Mouse (Mus musculus): Measurements from ENCODE around the gene Gpr108. TPM values are rescaled to one million over a fixed set of nuclear protein-coding genes. Genes with fewer than 3 reads are reported as not detected.

The Gpr108 gene
- polyA plus RNA-seq, 1 experiment from 2014 or later, result 36.8 TPM

GRCm38 (mm10) chr17:57275997-57276351, 27.7 kb upstream of the Gpr108 start:
- peak overlapping the region; percentile 25; the same call in 1 of the 2 replicates for H3K9ac ChIP-seq (ENCODE audit: low read depth, low read length)
- ATAC-seq (ENCODE audit: low FRiP score, low TSS enrichment), result peak; percentile 17; the same call in 1 of the 2 replicates
- WGBS, result under 1% methylated on average over 13 of the region's 13 CpGs
- peak overlapping the region; percentile 75 for H3K4me2 ChIP-seq (replicated peaks; ENCODE audit: low read depth, low read length)
- H3K27me3 ChIP-seq (ENCODE audit: control insufficient read depth, insufficient read depth, low read length), result peaks cover 10% of the 10 kb centered on the region; the same call in 1 of the 2 replicates
- H3K4me3 ChIP-seq (ENCODE audit: low read length), result peak overlapping the region; percentile 49
- no peaks in the 10 kb centered on the region for H3K9me3 ChIP-seq (ENCODE audit: control insufficient read depth, low read length)
- H3K4me1 ChIP-seq (ENCODE audit: control insufficient read depth, insufficient read depth, low read length), result 0 out of 2 replicates have a peak, but pooled peaks cover 5% of the 10 kb centered on the region
- no peak overlapping the region for H3K27ac ChIP-seq (ENCODE audit: low read depth, low read length)
- no peaks in the 10 kb centered on the region for H3K36me3 ChIP-seq (ENCODE audit: control insufficient read depth, insufficient read depth, low read length)

- WGBS, result 1% methylated on average over 51 of the region's 53 CpGs
- Histone ChIP-seq H3K9me3 (ENCODE audit: control insufficient read depth, low read length) (no peaks in the 10 kb centered on the region), H3K27me3 (ENCODE audit: control insufficient read depth, insufficient read depth, low read length) (peaks cover 10% of the 10 kb centered on the region; the same call in 1 of the 2 replicates), H3K27ac (ENCODE audit: low read depth, low read length) (no peak overlapping the region), H3K4me2 (replicated peaks; ENCODE audit: low read depth, low read length) (peak overlapping the region; percentile 75), H3K4me3 (ENCODE audit: low read length) (peak overlapping the region; percentile 49), H3K36me3 (ENCODE audit: control insufficient read depth, insufficient read depth, low read length) (no peaks in the 10 kb centered on the region), H3K9ac (ENCODE audit: low read depth, low read length) (peak overlapping the region; percentile 47; the same call in 1 of the 2 replicates), H3K4me1 (ENCODE audit: control insufficient read depth, insufficient read depth, low read length) (0 out of 2 replicates have a peak, but pooled peaks cover 5% of the 10 kb centered on the region)
- peak; percentile 90 for ATAC-seq (ENCODE audit: low FRiP score, low TSS enrichment)
Observed at GRCm38 (mm10) chr17:57275111-57275996, 27.1 kb upstream of the Gpr108 start.

GRCm38 (mm10) chr17:57274686-57275085, 26.4 kb upstream of the Gpr108 start:
- no peak overlapping the region for H3K27ac ChIP-seq (ENCODE audit: low read depth, low read length)
- peak overlapping the region; percentile 75 for H3K4me2 ChIP-seq (replicated peaks; ENCODE audit: low read depth, low read length)
- ATAC-seq (ENCODE audit: low FRiP score, low TSS enrichment), result no peak
- no peaks in the 10 kb centered on the region for H3K36me3 ChIP-seq (ENCODE audit: control insufficient read depth, insufficient read depth, low read length)
- 4% methylated on average over 15 of the region's 15 CpGs for WGBS
- H3K4me1 ChIP-seq (ENCODE audit: control insufficient read depth, insufficient read depth, low read length), result 0 out of 2 replicates have a peak, but pooled peaks cover 5% of the 10 kb centered on the region
- H3K9ac ChIP-seq (ENCODE audit: low read depth, low read length), result peak overlapping the region; percentile 47; the same call in 1 of the 2 replicates
- H3K9me3 ChIP-seq (ENCODE audit: control insufficient read depth, low read length), result no peaks in the 10 kb centered on the region
- peaks cover 10% of the 10 kb centered on the region; the same call in 1 of the 2 replicates for H3K27me3 ChIP-seq (ENCODE audit: control insufficient read depth, insufficient read depth, low read length)
- peak overlapping the region; percentile 49 for H3K4me3 ChIP-seq (ENCODE audit: low read length)

- 30% methylated on average over 7 of the region's 7 CpGs for WGBS
- no peak overlapping the region for H3K4me3 ChIP-seq (ENCODE audit: low read length)
- no peak overlapping the region for H3K4me2 ChIP-seq (replicated peaks; ENCODE audit: low read depth, low read length)
- no peak overlapping the region for H3K9ac ChIP-seq (ENCODE audit: low read depth, low read length)
- no peaks in the 10 kb centered on the region for H3K36me3 ChIP-seq (ENCODE audit: control insufficient read depth, insufficient read depth, low read length)
- peaks cover 10% of the 10 kb centered on the region; the same call in 1 of the 2 replicates for H3K27me3 ChIP-seq (ENCODE audit: control insufficient read depth, insufficient read depth, low read length)
- ATAC-seq (ENCODE audit: low FRiP score, low TSS enrichment), result no peak
- H3K9me3 ChIP-seq (ENCODE audit: control insufficient read depth, low read length), result no peaks in the 10 kb centered on the region
- H3K27ac ChIP-seq (ENCODE audit: low read depth, low read length), result no peak overlapping the region
- 0 out of 2 replicates have a peak, but pooled peaks cover 5% of the 10 kb centered on the region for H3K4me1 ChIP-seq (ENCODE audit: control insufficient read depth, insufficient read depth, low read length)
Observed at GRCm38 (mm10) chr17:57273846-57274245, 25.6 kb upstream of the Gpr108 start.

GRCm38 (mm10) chr17:57271301-57271700, 23.1 kb upstream of the Gpr108 start:
- no peak overlapping the region for H3K27ac ChIP-seq (ENCODE audit: low read depth, low read length)
- no peaks in the 10 kb centered on the region for H3K36me3 ChIP-seq (ENCODE audit: control insufficient read depth, insufficient read depth, low read length)
- H3K4me1 ChIP-seq (ENCODE audit: control insufficient read depth, insufficient read depth, low read length), result 0 out of 2 replicates have a peak, but pooled peaks cover 5% of the 10 kb centered on the region
- no peak for ATAC-seq (ENCODE audit: low FRiP score, low TSS enrichment)
- no peak overlapping the region for H3K4me3 ChIP-seq (ENCODE audit: low read length)
- no peaks in the 10 kb centered on the region for H3K9me3 ChIP-seq (ENCODE audit: control insufficient read depth, low read length)
- WGBS, result 70% methylated on average over 9 of the region's 9 CpGs
- H3K4me2 ChIP-seq (replicated peaks; ENCODE audit: low read depth, low read length), result no peak overlapping the region
- H3K27me3 ChIP-seq (ENCODE audit: control insufficient read depth, insufficient read depth, low read length), result peaks cover 10% of the 10 kb centered on the region; the same call in 1 of the 2 replicates
- H3K9ac ChIP-seq (ENCODE audit: low read depth, low read length), result no peak overlapping the region

GRCm38 (mm10) chr17:57267556-57268126, 19.4 kb upstream of the Gpr108 start:
- Histone ChIP-seq H3K27me3 (ENCODE audit: control insufficient read depth, insufficient read depth, low read length) (no peaks in the 10 kb centered on the region), H3K27ac (ENCODE audit: low read depth, low read length) (no peak overlapping the region), H3K4me1 (ENCODE audit: control insufficient read depth, insufficient read depth, low read length) (0 out of 2 replicates have a peak, but pooled peaks cover 4% of the 10 kb centered on the region), H3K9ac (ENCODE audit: low read depth, low read length) (no peak overlapping the region), H3K4me2 (replicated peaks; ENCODE audit: low read depth, low read length) (no peak overlapping the region), H3K4me3 (ENCODE audit: low read length) (no peak overlapping the region), H3K36me3 (ENCODE audit: control insufficient read depth, insufficient read depth, low read length) (peaks cover 8% of the 10 kb centered on the region), H3K9me3 (ENCODE audit: control insufficient read depth, low read length) (no peaks in the 10 kb centered on the region)
- ATAC-seq (ENCODE audit: low FRiP score, low TSS enrichment), result no peak
- WGBS, result 87% methylated on average over 6 of the region's 6 CpGs

- Histone ChIP-seq H3K9me3 (ENCODE audit: control insufficient read depth, low read length) (no peaks in the 10 kb centered on the region), H3K27me3 (ENCODE audit: control insufficient read depth, insufficient read depth, low read length) (no peaks in the 10 kb centered on the region), H3K4me3 (ENCODE audit: low read length) (peak overlapping the region; percentile 14; the same call in 1 of the 2 replicates), H3K4me1 (ENCODE audit: control insufficient read depth, insufficient read depth, low read length) (0 out of 2 replicates have a peak, but pooled peaks cover 4% of the 10 kb centered on the region), H3K36me3 (ENCODE audit: control insufficient read depth, insufficient read depth, low read length) (peaks cover 31% of the 10 kb centered on the region), H3K9ac (ENCODE audit: low read depth, low read length) (no peak overlapping the region), H3K27ac (ENCODE audit: low read depth, low read length) (no peak overlapping the region), H3K4me2 (replicated peaks; ENCODE audit: low read depth, low read length) (peak overlapping the region; percentile 29)
- 26% methylated on average over 21 of the region's 22 CpGs for WGBS
- peak; percentile 93 for ATAC-seq (ENCODE audit: low FRiP score, low TSS enrichment)
Observed at GRCm38 (mm10) chr17:57264972-57265945, 17.0 kb upstream of the Gpr108 start.

- Histone ChIP-seq H3K9ac (ENCODE audit: low read depth, low read length) (no peak overlapping the region), H3K4me2 (replicated peaks; ENCODE audit: low read depth, low read length) (no peak overlapping the region), H3K9me3 (ENCODE audit: control insufficient read depth, low read length) (no peaks in the 10 kb centered on the region), H3K4me1 (ENCODE audit: control insufficient read depth, insufficient read depth, low read length) (0 out of 2 replicates have a peak, but pooled peaks cover 4% of the 10 kb centered on the region), H3K4me3 (ENCODE audit: low read length) (no peak overlapping the region), H3K36me3 (ENCODE audit: control insufficient read depth, insufficient read depth, low read length) (peaks cover 42% of the 10 kb centered on the region), H3K27ac (ENCODE audit: low read depth, low read length) (no peak overlapping the region), H3K27me3 (ENCODE audit: control insufficient read depth, insufficient read depth, low read length) (no peaks in the 10 kb centered on the region)
- 0 out of 2 replicates have a peak, but pooled peaks have one; percentile 28 for ATAC-seq (ENCODE audit: low FRiP score, low TSS enrichment)
- 75% methylated on average over 2 of the region's 2 CpGs for WGBS
Observed at GRCm38 (mm10) chr17:57264164-57264563, 15.9 kb upstream of the Gpr108 start.

Data from kidney, embryonic 14.5 days (tissue).